Mouse (Mus musculus): ENCODE data around the gene Dyrk2.

The Dyrk2 gene

GRCm38 (mm10) chr10:118840598-118840997, 29.4 kb downstream of the Dyrk2 start:
- no peak for DNase-seq (ENCODE audit: low read depth)

- DNase-seq (ENCODE audit: low read depth): peak; percentile 2
Measured at GRCm38 (mm10) chr10:118839343-118840141, 30.5 kb downstream of the Dyrk2 start.

- no peak for DNase-seq (ENCODE audit: low read depth)
Measured at GRCm38 (mm10) chr10:118837636-118838035, 32.4 kb downstream of the Dyrk2 start.

GRCm38 (mm10) chr10:118831190-118831589, 38.8 kb downstream of the Dyrk2 start:
- DNase-seq (ENCODE audit: low read depth): no peak

- DNase-seq (ENCODE audit: low read depth): no peak
Measured at GRCm38 (mm10) chr10:118829641-118830040, 40.4 kb downstream of the Dyrk2 start.

- no peak for DNase-seq (ENCODE audit: low read depth)
Measured at GRCm38 (mm10) chr10:118827116-118827515, 42.9 kb downstream of the Dyrk2 start.

GRCm38 (mm10) chr10:118824830-118825229, 45.2 kb downstream of the Dyrk2 start:
- no peak for DNase-seq (ENCODE audit: low read depth)

- no peak for DNase-seq (ENCODE audit: low read depth)
Measured at GRCm38 (mm10) chr10:118820901-118821300, 49.1 kb downstream of the Dyrk2 start.

- no peak for DNase-seq (ENCODE audit: low read depth)
Measured at GRCm38 (mm10) chr10:118819846-118820245, 50.2 kb downstream of the Dyrk2 start.

GRCm38 (mm10) chr10:118817089-118817488, 52.9 kb downstream of the Dyrk2 start:
- no peak for DNase-seq (ENCODE audit: low read depth)

- DNase-seq (ENCODE audit: low read depth): no peak
Measured at GRCm38 (mm10) chr10:118811945-118812344, 58.1 kb downstream of the Dyrk2 start.

- no peak for DNase-seq (ENCODE audit: low read depth)
Measured at GRCm38 (mm10) chr10:118810908-118811711, 58.9 kb downstream of the Dyrk2 start.

Measured in fibroblast of lung, adult 2 months (primary cell).